Mouse (Mus musculus) midbrain, embryonic 11.5 days (tissue): ENCODE measurements around the gene Ndufc1. TPM values are rescaled to one million over a fixed set of nuclear protein-coding genes. Genes with fewer than 3 reads are reported as not detected.

Source experiments
- ATAC-seq: fragments of 200-750 bp; cut with Nextera tagmentation; 2 replicates; pipeline ENCODE4 v1.8.0; 2017; ENCODE audit warnings: moderate TSS enrichment, moderate library complexity; ENCODE audit not compliant: low FRiP score
- DNase-seq: peaks from one replicate; pipeline ENCODE4 v3.0.0; 2015; ENCODE audit warnings: low spot score; ENCODE audit errors: missing footprints
- H3K27ac ChIP-seq: fragments of 300-500 bp; sonication (generic); 2 replicates; pipeline ENCODE4 v1.5.1; 2014; ENCODE audit warnings: low read depth, low read length
- H3K27me3 ChIP-seq: fragments of 300-500 bp; sonication (generic); 2 replicates; pipeline ENCODE4 v1.6.1; 2014; ENCODE audit warnings: mild to moderate bottlenecking, low read length, moderate library complexity, mixed read lengths; ENCODE audit not compliant: control insufficient read depth, insufficient read depth
- H3K36me3 ChIP-seq: fragments of 300-500 bp; sonication (generic); 2 replicates; pipeline ENCODE4 v1.6.1; 2014; ENCODE audit warnings: mild to moderate bottlenecking, low read length, moderate library complexity, mixed read lengths; ENCODE audit not compliant: control insufficient read depth, insufficient read depth
- H3K4me1 ChIP-seq: fragments of 300-500 bp; sonication (generic); 2 replicates; pipeline ENCODE4 v1.6.1; 2014; ENCODE audit warnings: low read length; ENCODE audit not compliant: control insufficient read depth, insufficient read depth
- H3K4me2 ChIP-seq: fragments of 300-500 bp; sonication (generic); 2 replicates; pipeline ENCODE4 v1.6.1; 2014; ENCODE audit warnings: mild to moderate bottlenecking, moderate library complexity
- H3K4me3 ChIP-seq: fragments of 300-500 bp; sonication (generic); 2 replicates; pipeline ENCODE4 v1.5.1; 2014; ENCODE audit warnings: low read depth, low read length
- H3K9ac ChIP-seq: fragments of 300-500 bp; sonication (generic); 2 replicates; pipeline ENCODE4 v1.6.1; 2014; ENCODE audit warnings: low read length
- H3K9me3 ChIP-seq: fragments of 300-500 bp; sonication (generic); 2 replicates; pipeline ENCODE4 v1.6.1; 2016; ENCODE audit warnings: low read length; ENCODE audit not compliant: control insufficient read depth
- WGBS: fragments of 180-500 bp; shearing (Covaris S2); extraction: QIAGEN DNeasy Blood & Tissue Kit; methylation state at CpG from one replicate; pipeline ENCODE4 v1.1.7; 2014; 5-methylcytosine and 5-hydroxymethylcytosine counted together
- polyA plus RNA-seq: library from polyadenylated mRNA; unstranded; fragments of >200 nt; fragmentation: Nextera tagmentation; extraction: Ambion mirVana; gene quantifications from 2 replicates; pipeline ENCODE4 v1.2.1, GENCODE M21; 2014

Gene Ndufc1
- polyA plus RNA-seq, 1 experiment from 2014 or later: 783 TPM

DNA sequence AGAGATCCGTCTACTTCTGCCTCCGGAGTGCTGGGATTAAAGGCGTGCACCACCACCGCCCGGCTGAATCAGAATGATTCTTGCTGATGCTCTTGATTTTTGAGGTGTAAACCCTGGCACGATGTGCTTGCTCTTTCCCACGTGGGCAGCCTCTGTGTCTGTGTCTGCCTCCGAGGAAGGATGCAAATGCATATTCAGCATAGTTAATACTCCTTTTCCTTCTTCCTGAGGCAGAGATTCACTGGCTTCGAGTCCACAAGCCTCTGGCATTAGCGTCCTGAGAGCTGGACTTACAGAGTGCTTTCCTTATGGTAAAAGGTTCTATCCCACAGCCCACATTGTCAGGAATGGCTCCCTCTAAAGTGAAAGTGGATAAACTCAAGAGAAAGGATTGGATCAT, 8.1 kb downstream of the Ndufc1 start:
- DNase-seq: peak; percentile 84
- 80% methylated on average over 10 of the region's 10 CpGs for WGBS
- Histone ChIP-seq H3K4me2 (no peak overlapping the region), H3K9me3 (no peaks in the 10 kb centered on the region), H3K36me3 (no peaks in the 10 kb centered on the region), H3K27ac (no peak overlapping the region), H3K4me1 (peaks cover 10% of the 10 kb centered on the region; the same call in 1 of the 2 replicates), H3K4me3 (no peak overlapping the region), H3K27me3 (peaks cover 2% of the 10 kb centered on the region; the same call in 1 of the 2 replicates), H3K9ac (no peak overlapping the region)
- ATAC-seq: no peak

DNA sequence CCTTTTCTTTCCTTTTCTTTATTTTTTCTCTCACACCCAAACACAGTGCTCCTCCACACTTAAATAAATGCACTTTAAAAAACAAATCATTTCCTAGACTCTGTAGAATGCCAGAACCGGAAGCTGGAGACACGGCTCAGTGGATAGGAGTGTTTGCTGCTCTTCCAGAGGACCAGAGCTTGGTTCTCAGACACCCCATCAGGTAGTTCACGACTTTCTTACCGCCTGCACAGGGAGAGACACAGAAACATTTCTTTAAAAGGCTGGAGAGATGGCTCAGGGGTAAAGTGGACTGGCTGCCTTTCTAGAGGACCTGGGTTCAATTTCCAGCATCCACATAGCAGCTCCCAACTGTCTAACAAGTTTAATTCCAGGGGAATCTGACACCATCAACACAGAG, 9.3 kb downstream of the Ndufc1 start:
- DNase-seq (peak; percentile 86), ATAC-seq (no peak)
- Histone ChIP-seq H3K36me3 (no peaks in the 10 kb centered on the region), H3K27ac (no peak overlapping the region), H3K9me3 (no peaks in the 10 kb centered on the region), H3K4me3 (no peak overlapping the region), H3K4me1 (peaks cover 10% of the 10 kb centered on the region; the same call in 1 of the 2 replicates), H3K9ac (no peak overlapping the region), H3K4me2 (no peak overlapping the region), H3K27me3 (peaks cover 4% of the 10 kb centered on the region; the same call in 1 of the 2 replicates)
- 71% methylated on average over 4 of the region's 4 CpGs for WGBS

DNA sequence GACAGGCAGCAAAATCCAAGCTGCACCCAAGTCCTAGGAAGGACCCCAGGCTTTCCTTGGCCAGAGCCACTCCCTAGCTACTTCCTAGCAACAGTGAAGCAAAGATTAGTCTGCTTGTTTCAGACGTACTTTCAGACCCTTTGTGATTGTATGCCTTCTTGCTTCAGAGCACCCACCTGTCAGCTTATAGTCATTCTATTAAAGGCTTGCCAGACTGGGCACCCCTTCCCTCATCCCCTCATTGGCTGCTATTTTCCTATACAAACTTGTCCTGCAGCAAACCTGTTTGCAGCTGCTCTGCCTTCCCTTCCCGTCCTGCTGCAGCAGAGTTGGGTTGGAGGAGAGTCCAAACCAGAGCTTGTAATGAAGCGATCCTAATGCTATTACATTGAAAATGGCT, 10.1 kb downstream of the Ndufc1 start:
- WGBS: 5% methylated on average over 3 of the region's 3 CpGs
- no peak overlapping the region for H3K4me3 ChIP-seq
- peaks cover 4% of the 10 kb centered on the region; the same call in 1 of the 2 replicates for H3K27me3 ChIP-seq
- H3K9me3 ChIP-seq: no peaks in the 10 kb centered on the region
- ATAC-seq (0 out of 2 replicates have a peak, but pooled peaks have one; percentile 26), DNase-seq (peak; percentile 82)
- peaks cover 10% of the 10 kb centered on the region; the same call in 1 of the 2 replicates for H3K4me1 ChIP-seq
- no peak overlapping the region for H3K9ac ChIP-seq
- no peak overlapping the region for H3K27ac ChIP-seq
- H3K36me3 ChIP-seq: no peaks in the 10 kb centered on the region
- H3K4me2 ChIP-seq: peak overlapping the region; percentile 9; the same call in 1 of the 2 replicates

DNA sequence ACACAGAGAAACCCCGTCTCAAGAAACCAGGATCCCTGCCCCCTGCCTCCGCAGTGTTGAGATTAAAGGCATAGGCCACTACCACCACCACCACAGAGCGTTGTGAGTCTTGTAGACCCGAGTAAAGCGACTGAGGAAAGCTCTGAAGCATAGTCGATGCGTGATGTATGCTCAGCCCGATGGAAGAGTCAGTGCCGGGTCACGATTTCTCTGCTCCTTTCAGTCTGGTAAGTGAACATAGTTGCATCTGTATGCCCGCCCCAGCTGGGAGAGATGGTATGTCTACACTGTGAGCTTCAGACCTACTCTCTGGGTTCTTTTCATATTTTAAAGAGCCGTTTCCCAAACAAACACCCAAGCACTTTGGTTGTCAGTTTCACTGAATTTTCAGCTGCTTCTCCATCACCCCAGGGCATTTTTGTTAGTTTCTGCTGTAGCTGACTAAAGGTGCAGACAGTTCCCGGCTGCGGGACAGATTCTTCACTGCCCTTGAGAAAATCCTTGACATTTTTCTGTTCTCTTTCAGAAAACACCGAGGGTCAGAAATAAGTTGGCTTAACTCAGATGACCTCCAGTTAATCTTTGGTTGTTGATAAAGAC, 11.0 kb downstream of the Ndufc1 start:
- no peak overlapping the region for H3K9ac ChIP-seq
- H3K36me3 ChIP-seq: no peaks in the 10 kb centered on the region
- no peak overlapping the region for H3K27ac ChIP-seq
- H3K27me3 ChIP-seq: peaks cover 4% of the 10 kb centered on the region; the same call in 1 of the 2 replicates
- DNase-seq: peak; percentile 90
- WGBS: 52% methylated on average over 15 of the region's 15 CpGs
- no peak for ATAC-seq
- no peak overlapping the region for H3K4me2 ChIP-seq
- H3K4me1 ChIP-seq: peaks cover 10% of the 10 kb centered on the region; the same call in 1 of the 2 replicates
- no peak overlapping the region for H3K4me3 ChIP-seq
- no peaks in the 10 kb centered on the region for H3K9me3 ChIP-seq

DNA sequence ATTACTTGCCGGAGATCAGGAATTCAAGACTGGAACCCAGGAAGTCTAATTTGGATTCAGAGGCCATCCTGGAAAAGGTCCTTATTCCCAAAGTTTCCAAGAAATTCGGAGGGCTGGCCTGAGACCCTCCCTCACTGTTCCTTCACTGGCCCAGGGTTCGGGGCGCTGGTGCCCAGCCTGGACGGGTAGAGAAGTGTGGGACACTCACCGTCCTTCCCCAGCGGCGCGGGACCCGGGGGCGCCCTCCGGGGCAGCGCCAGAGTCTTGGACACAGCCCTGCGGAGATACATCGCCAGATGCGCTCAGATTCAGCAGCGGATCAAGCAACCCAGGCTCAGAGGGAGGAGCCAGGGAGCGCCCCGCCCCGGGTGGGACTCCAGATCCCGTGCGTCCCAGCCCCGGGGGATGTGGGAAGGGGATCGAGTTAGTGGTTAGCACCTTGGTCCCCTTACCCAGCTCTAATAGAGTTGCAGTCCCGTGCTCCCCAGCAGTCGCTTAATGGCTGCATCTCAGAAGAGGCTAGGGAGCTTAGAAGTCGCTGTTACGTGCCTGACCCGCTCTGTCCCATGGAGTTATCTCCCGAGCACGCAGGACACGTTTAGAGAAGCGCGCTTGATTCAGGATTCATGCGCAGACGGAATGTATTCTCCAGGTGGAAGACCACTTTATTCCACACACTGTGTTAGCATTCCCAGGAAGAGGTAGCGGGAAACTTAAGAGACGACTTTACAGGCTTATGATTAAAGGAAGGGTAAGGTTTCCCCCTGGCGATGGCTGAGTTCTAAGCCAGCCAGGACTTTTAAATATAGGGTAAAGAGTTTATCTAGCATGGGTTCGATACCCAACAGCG, 12.3 kb downstream of the Ndufc1 start, which contains the start of gene Mgarp:
Gene Mgarp, minus strand, starts transcription at position 520 of the 850 bp plus-strand sequence.
- H3K27ac ChIP-seq: no peak within 1 kb of the TSS
- H3K9me3 ChIP-seq: no peaks in the 10 kb centered on the region
- H3K4me1 ChIP-seq: peaks cover 10% of the 10 kb centered on the region; the same call in 1 of the 2 replicates
- ATAC-seq (peak; percentile 82), DNase-seq (peak; percentile 98)
- no peaks in the 10 kb centered on the region for H3K36me3 ChIP-seq
- peak within 1 kb of the TSS; percentile 38 for H3K4me3 ChIP-seq
- 2% methylated on average over 41 of the region's 41 CpGs for WGBS
- H3K9ac ChIP-seq: peak within 1 kb of the TSS; percentile 43
- H3K27me3 ChIP-seq: peaks cover 4% of the 10 kb centered on the region; the same call in 1 of the 2 replicates
- H3K4me2 ChIP-seq: peak within 1 kb of the TSS; percentile 53

DNA sequence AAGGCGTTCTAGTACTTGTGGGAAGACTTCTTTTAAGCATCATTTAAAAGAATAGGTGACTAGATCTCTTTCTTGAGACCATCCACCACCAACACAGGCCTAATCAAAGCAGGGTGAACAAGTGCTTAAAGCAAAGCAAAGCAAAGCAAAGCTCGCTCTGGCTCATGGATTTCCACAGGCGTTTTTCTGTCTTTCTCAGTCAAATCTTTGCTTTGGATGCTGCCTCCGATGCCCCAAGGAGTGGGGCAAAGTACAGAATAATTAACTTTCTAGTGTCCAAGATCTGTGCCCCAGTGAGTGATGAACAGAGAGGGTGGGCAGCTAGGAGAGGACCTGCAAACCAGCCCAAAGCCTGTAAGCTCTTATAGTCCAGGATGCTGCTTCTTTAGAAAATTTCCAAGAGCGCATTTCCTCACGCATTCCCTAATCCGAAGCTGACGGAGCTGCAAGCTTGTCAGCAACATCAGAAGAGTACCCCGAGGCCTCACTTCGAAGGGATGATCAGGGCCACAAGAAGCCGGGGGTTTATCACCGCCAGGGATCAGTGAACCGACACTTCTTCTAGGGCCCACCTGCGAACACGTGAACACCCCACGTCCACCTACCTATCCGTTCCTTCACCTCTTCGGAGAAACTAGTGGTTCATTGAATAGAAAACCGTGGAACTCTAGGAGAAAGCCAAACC, 13.2 kb downstream of the Ndufc1 start:
- DNase-seq: peak; percentile 89

DNA sequence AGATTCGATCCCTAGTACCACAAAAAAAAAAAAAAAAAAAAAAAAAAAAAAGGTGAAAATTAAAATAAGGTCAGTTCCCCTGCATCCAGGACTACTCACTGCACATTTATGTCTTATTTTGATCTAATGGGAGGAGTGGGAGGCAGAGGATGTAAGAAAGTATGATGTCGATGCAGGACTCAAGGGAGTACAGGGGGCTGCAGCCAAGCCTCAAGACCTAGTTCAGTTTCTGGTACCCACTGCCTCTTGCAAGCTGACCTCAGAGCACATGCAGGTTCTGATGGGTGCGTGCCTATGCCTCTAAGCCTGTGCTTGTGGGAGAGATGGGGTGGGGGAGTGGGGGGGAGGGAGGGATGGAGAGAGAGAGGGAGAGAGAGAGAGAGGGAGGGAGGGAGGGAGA, 13.9 kb downstream of the Ndufc1 start:
- ATAC-seq: no peak

More for the DNA sequence above, 13.2 kb downstream of the Ndufc1 start:
- peaks cover 10% of the 10 kb centered on the region; the same call in 1 of the 2 replicates for H3K4me1 ChIP-seq
- no peak overlapping the region for H3K27ac ChIP-seq
- H3K9ac ChIP-seq: no peak overlapping the region
- peaks cover 4% of the 10 kb centered on the region; the same call in 1 of the 2 replicates for H3K27me3 ChIP-seq
- H3K4me3 ChIP-seq: no peak overlapping the region; the same call in 1 of the 2 replicates
- H3K4me2 ChIP-seq: 0 out of 2 replicates have a peak overlapping the region, but pooled peaks have one; percentile 8
- no peaks in the 10 kb centered on the region for H3K9me3 ChIP-seq
- 10% methylated on average over 19 of the region's 19 CpGs for WGBS
- no peaks in the 10 kb centered on the region for H3K36me3 ChIP-seq
- no peak for ATAC-seq

DNA sequence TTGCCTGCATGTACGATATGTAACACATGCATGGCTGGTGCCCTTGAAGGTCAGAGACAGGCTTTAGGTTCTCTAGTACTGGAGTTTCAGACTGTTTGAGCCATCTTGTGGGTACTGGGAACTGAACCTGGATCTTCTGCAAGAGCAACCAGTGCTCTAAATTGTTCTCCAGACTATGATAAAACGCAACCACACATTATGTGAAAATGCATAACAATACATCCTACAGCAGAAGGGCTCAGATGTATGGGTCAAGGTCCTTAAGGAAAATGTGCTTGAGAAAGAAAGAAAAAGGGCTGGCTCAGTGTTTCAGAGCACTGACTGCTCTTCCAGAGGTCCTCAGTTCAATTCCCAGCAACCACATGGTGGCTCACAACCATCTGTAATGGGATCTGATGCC, 15.1 kb downstream of the Ndufc1 start:
- H3K4me3 ChIP-seq: no peak overlapping the region
- H3K4me1 ChIP-seq: peaks cover 9% of the 10 kb centered on the region; the same call in 1 of the 2 replicates
- no peak overlapping the region for H3K27ac ChIP-seq
- H3K9ac ChIP-seq: no peak overlapping the region
- H3K27me3 ChIP-seq: peaks cover 4% of the 10 kb centered on the region; the same call in 1 of the 2 replicates
- no peaks in the 10 kb centered on the region for H3K36me3 ChIP-seq
- peak; percentile 54 for DNase-seq
- no peaks in the 10 kb centered on the region for H3K9me3 ChIP-seq
- WGBS: 100% methylated on average over 2 of the region's 2 CpGs
- ATAC-seq: no peak
- H3K4me2 ChIP-seq: no peak overlapping the region

More for the DNA sequence above, 13.9 kb downstream of the Ndufc1 start:
- Histone ChIP-seq H3K27me3 (peaks cover 4% of the 10 kb centered on the region; the same call in 1 of the 2 replicates), H3K27ac (no peak overlapping the region), H3K4me3 (no peak overlapping the region), H3K9me3 (no peaks in the 10 kb centered on the region), H3K4me1 (peaks cover 10% of the 10 kb centered on the region; the same call in 1 of the 2 replicates), H3K4me2 (no peak overlapping the region), H3K9ac (no peak overlapping the region), H3K36me3 (no peaks in the 10 kb centered on the region)
- DNase-seq: peak; percentile 84
- WGBS: 54% methylated on average over 3 of the region's 3 CpGs
